15 mouse cellular contexts compared by ENCODE assay signal in genomic region chr10:117441121-117441978, GRCm38 (mm10).
DNase-seq lines count a peak whose midpoint lies in the region; ATAC-seq and TF ChIP-seq lines count a peak whose summit lies in the region.
"Had no signal": no experiment of that assay in that cellular context is flagged by ENCODE, and none has a peak within 500 bp of the region (broad histone marks: within the 10 kb centered on the region; RNA-seq: fewer than 3 reads in every experiment).

No protein-coding gene starts in this region.

- ATAC-seq in kidney, embryonic 15.5 days (replicated peaks; ENCODE audit: low FRiP score), result no peak
- ATAC-seq in forebrain, embryonic 11.5 days (replicated peaks; ENCODE audit: low FRiP score), result peak; percentile 82
- ATAC-seq in hindbrain, postnatal 0 days, result 0 out of 2 replicates have a peak, but pooled peaks have one; percentile 39
- no peak for ATAC-seq in neural tube, embryonic 12.5 days (ENCODE audit: low FRiP score, low read depth)

- WGBS in kidney, embryonic 15.5 days, result 45% methylated on average over 24 of the region's 24 CpGs
- WGBS in forebrain, embryonic 11.5 days, result 5% methylated on average over 24 of the region's 24 CpGs
- WGBS in hindbrain, postnatal 0 days, result 10% methylated on average over 24 of the region's 24 CpGs
- 19% methylated on average over 24 of the region's 24 CpGs for WGBS in neural tube, embryonic 12.5 days

- peak overlapping the region; percentile 28 for H3K4me2 ChIP-seq in kidney, embryonic 15.5 days
- H3K4me2 ChIP-seq in forebrain, embryonic 11.5 days (ENCODE audit: low read depth, low read length, severe bottlenecking), result peak overlapping the region; percentile 41
- peak overlapping the region; percentile 47 for H3K4me2 ChIP-seq in hindbrain, postnatal 0 days (ENCODE audit: low read depth, low read length)
- H3K4me2 ChIP-seq in neural tube, embryonic 12.5 days (replicated peaks), result peak overlapping the region; percentile 52
- H3K4me2 ChIP-seq: lung, embryonic 14.5 days had no signal

- no peaks in the 10 kb centered on the region for H3K9me3 ChIP-seq in kidney, embryonic 15.5 days (replicated peaks)
- H3K9me3 ChIP-seq in forebrain, embryonic 11.5 days (ENCODE audit: control insufficient read depth, low read length), result no peaks in the 10 kb centered on the region
- H3K9me3 ChIP-seq in hindbrain, postnatal 0 days (ENCODE audit: low read length), result no peaks in the 10 kb centered on the region
- 0 out of 2 replicates have a peak, but pooled peaks cover 5% of the 10 kb centered on the region for H3K9me3 ChIP-seq in neural tube, embryonic 12.5 days

- no peak for TF ChIP-seq CTCF in hindbrain, postnatal 0 days (IDR thresholded peaks at IDR 0.05; ENCODE audit: low read depth)

- no peak overlapping the region for H3K27ac ChIP-seq in kidney, embryonic 15.5 days
- H3K27ac ChIP-seq in forebrain, embryonic 11.5 days (ENCODE audit: low read depth, low read length), result peak overlapping the region; percentile 39; the same call in 1 of the 2 replicates
- no peak overlapping the region for H3K27ac ChIP-seq in hindbrain, postnatal 0 days
- H3K27ac ChIP-seq in neural tube, embryonic 12.5 days, result no peak overlapping the region

- no peak for DNase-seq in kidney, adult 18-20 months
- DNase-seq in forebrain, embryonic 11.5 days (ENCODE audit: low spot score), result no peak
- no peak for DNase-seq in hindbrain, postnatal 0 days (ENCODE audit: low spot score)
- no peak for DNase-seq in frontal cortex, postnatal 10 days (ENCODE audit: low spot score in 2 of 2)
- no peak for DNase-seq in thymus, postnatal 25 days
- no peak for DNase-seq in urinary bladder, adult 18-20 months (ENCODE audit: low spot score in 2 of 2)
- DNase-seq: cerebellum, postnatal 14 days; heart, postnatal 10 days; kidney, postnatal 4 days; lung, embryonic 14.5 days; right cerebral cortex, postnatal 25 days; thymus, adult 18-20 months had no signal

- peaks cover 13% of the 10 kb centered on the region for H3K4me1 ChIP-seq in kidney, embryonic 15.5 days
- peaks cover 5% of the 10 kb centered on the region; the same call in 1 of the 2 replicates for H3K4me1 ChIP-seq in forebrain, embryonic 11.5 days (replicated peaks; ENCODE audit: control insufficient read depth, insufficient read depth, low read length)
- H3K4me1 ChIP-seq in hindbrain, postnatal 0 days (ENCODE audit: insufficient read depth, low read length), result no peaks in the 10 kb centered on the region
- peaks cover 6% of the 10 kb centered on the region for H3K4me1 ChIP-seq in neural tube, embryonic 12.5 days

- no peak overlapping the region for H3K4me3 ChIP-seq in kidney, embryonic 15.5 days (replicated peaks)
- peak overlapping the region; percentile 18; the same call in 1 of the 2 replicates for H3K4me3 ChIP-seq in forebrain, embryonic 11.5 days (ENCODE audit: low read depth, low read length)
- H3K4me3 ChIP-seq in hindbrain, postnatal 0 days (ENCODE audit: low read length), result peak overlapping the region; percentile 11; the same call in 1 of the 2 replicates
- no peak overlapping the region for H3K4me3 ChIP-seq in neural tube, embryonic 12.5 days

- no peak overlapping the region for H3K9ac ChIP-seq in kidney, embryonic 15.5 days
- H3K9ac ChIP-seq in forebrain, embryonic 11.5 days (ENCODE audit: low read length), result no peak overlapping the region
- H3K9ac ChIP-seq in hindbrain, postnatal 0 days (replicated peaks; ENCODE audit: low read length), result no peak overlapping the region
- no peak overlapping the region for H3K9ac ChIP-seq in neural tube, embryonic 12.5 days
- H3K9ac ChIP-seq: lung, embryonic 14.5 days had no signal

- no peaks in the 10 kb centered on the region; the same call in 1 of the 2 replicates for H3K27me3 ChIP-seq in kidney, embryonic 15.5 days
- no peaks in the 10 kb centered on the region for H3K27me3 ChIP-seq in forebrain, embryonic 11.5 days (ENCODE audit: control insufficient read depth, insufficient read depth, low read length)
- no peaks in the 10 kb centered on the region for H3K27me3 ChIP-seq in hindbrain, postnatal 0 days (ENCODE audit: insufficient read depth, low read length)
- H3K27me3 ChIP-seq in neural tube, embryonic 12.5 days (replicated peaks), result no peaks in the 10 kb centered on the region
- H3K27me3 ChIP-seq: CH12.LX had no signal

- no peaks in the 10 kb centered on the region for H3K36me3 ChIP-seq in kidney, embryonic 15.5 days
- H3K36me3 ChIP-seq in forebrain, embryonic 11.5 days (ENCODE audit: control insufficient read depth, insufficient read depth, low read length), result no peaks in the 10 kb centered on the region
- H3K36me3 ChIP-seq in hindbrain, postnatal 0 days (ENCODE audit: insufficient read depth, low read length), result no peaks in the 10 kb centered on the region
- H3K36me3 ChIP-seq in neural tube, embryonic 12.5 days, result no peaks in the 10 kb centered on the region

Comparison
In these comparisons a context has a peak if more than half of its experiments do, and no peak if none do; other contexts are left out.
1. ATAC-seq: peak in forebrain, embryonic 11.5 days (single experiment) and hindbrain, postnatal 0 days (single experiment); none in kidney, embryonic 15.5 days (single experiment) and neural tube, embryonic 12.5 days (single experiment).
2. H3K4me3 ChIP-seq: peak in forebrain, embryonic 11.5 days (single experiment) and hindbrain, postnatal 0 days (single experiment); none in kidney, embryonic 15.5 days (single experiment) and neural tube, embryonic 12.5 days (single experiment).
3. Peak in every context shown above with its lines, with median percentiles within 50 percentile points of each other: H3K4me2 ChIP-seq.